Mouse (Mus musculus): ENCODE results near the gene Acp5. TPM values are rescaled to one million over a fixed set of nuclear protein-coding genes. Genes with fewer than 3 reads are reported as not detected.

Gene Acp5
- 14.9 and 16.8 TPM in 2 replicates for polyA plus RNA-seq (2014; fragmentation: Nextera tagmentation; extraction: Ambion mirVana)

DNA sequence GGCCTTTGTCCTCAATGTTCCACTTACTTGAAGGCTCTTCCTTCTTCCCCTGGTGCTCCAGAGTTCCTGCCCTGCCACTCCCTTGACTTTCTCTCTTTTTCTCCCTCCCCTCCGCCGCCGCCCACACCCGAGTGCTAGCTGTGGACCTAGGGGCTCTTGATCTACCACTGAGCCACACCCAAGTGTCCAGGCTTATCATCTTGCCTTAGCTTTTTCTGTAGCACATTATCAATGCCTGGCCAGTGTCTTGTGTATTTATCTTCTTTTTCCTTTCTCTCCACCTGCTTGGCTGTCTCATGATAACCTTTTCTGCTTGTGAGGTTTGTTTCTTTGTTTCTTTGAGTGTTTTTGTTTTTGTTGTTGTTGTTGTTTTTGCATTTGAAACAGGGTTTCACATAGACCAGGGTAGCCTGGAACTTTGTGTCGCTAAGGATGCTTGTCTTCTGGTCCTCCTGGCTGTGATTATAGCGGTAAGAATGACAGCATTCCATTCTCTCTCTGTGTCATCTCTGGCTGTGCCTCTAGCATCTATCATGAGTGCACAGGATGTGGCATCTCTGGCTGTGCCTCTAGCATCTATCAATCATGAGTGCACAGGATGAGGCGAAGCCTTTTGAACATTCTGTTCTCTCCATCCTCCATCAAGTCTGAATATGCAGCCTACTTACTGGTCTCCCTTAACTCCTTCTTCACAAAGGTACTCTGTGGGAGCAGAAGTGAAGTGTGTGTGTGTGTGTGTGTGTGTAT lies at the start of gene Acp5:
TSS of gene Acp5 (minus strand) at position 68 of the 747 bp plus-strand sequence.
- no peaks in the 10 kb centered on the region for H3K9me3 ChIP-seq (ENCODE audit: control insufficient read depth, low read length)
- H3K36me3 ChIP-seq (ENCODE audit: control insufficient read depth, insufficient read depth, low read length): no peaks in the 10 kb centered on the region
- ATAC-seq (ENCODE audit: insufficient read depth, low FRiP score, low TSS enrichment) (no peak), DNase-seq (ENCODE audit: low spot score) (no peak)
- no peak within 1 kb of the TSS for H3K9ac ChIP-seq (ENCODE audit: low read length)
- H3K4me2 ChIP-seq (ENCODE audit: low read depth): no peak within 1 kb of the TSS
- no peak within 1 kb of the TSS for H3K4me3 ChIP-seq (ENCODE audit: low read depth, low read length)
- 75% methylated on average over 7 of the region's 7 CpGs for WGBS
- H3K4me1 ChIP-seq (ENCODE audit: control insufficient read depth, insufficient read depth, low read length): peaks cover 5% of the 10 kb centered on the region; the same call in 1 of the 2 replicates
- 0 out of 2 replicates have a peak within 1 kb of the TSS, but pooled peaks have one; percentile 34 for H3K27ac ChIP-seq (ENCODE audit: low read depth, low read length)
- H3K27me3 ChIP-seq (ENCODE audit: control insufficient read depth, insufficient read depth, low read length): no peaks in the 10 kb centered on the region

DNA sequence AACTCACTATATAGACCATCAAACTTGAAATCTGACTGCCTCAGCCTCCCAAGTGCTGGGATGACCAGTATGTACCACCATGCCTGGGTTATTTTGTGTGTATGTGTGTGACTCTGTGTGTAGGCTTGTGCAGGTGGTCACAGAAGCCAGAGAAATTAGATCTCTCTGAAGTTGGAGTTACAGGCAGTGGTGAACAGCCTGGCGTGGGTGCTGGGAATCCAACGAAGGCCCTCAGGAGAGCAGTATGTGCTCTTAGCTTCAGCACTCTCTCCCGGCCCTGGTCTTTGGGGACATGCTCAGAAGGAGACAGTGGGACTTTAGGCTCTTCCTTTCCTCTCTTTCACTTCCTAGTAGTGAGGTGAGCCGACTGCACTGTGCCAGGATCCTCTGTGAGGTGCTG lies 36.8 kb upstream of the Acp5 start:
- no peaks in the 10 kb centered on the region for H3K4me1 ChIP-seq (ENCODE audit: control insufficient read depth, insufficient read depth, low read length)
- H3K9ac ChIP-seq (ENCODE audit: low read length): no peak overlapping the region
- 83% methylated on average over 4 of the region's 4 CpGs for WGBS
- H3K4me2 ChIP-seq (ENCODE audit: low read depth): no peak overlapping the region
- no peaks in the 10 kb centered on the region for H3K36me3 ChIP-seq (ENCODE audit: control insufficient read depth, insufficient read depth, low read length)
- H3K27ac ChIP-seq (ENCODE audit: low read depth, low read length): no peak overlapping the region
- H3K9me3 ChIP-seq (ENCODE audit: control insufficient read depth, low read length): no peaks in the 10 kb centered on the region
- no peaks in the 10 kb centered on the region for H3K27me3 ChIP-seq (ENCODE audit: control insufficient read depth, insufficient read depth, low read length)
- ATAC-seq (ENCODE audit: insufficient read depth, low FRiP score, low TSS enrichment): no peak
- DNase-seq (ENCODE audit: low spot score): no peak
- no peak overlapping the region for H3K4me3 ChIP-seq (ENCODE audit: low read depth, low read length)

DNA sequence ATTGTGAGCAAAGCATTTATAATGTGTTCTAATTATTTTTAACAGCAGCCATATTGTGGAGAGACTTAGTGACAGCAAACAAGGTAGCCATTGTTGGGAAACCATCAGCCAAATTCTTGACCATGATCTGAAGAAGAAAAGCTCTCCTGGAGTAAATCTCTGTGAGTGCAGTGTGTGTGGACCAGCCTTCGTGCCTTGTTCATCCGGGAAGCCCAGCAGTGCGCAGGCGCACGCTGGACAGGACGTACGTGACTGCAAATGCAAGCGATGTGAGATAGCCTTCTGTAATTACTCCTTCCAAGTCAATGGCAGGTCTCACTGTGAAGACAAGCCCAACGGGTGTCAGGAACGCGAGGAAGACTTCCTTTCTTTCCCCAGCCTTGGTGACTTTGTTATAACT lies 33.8 kb upstream of the Acp5 start:
- ATAC-seq (ENCODE audit: insufficient read depth, low FRiP score, low TSS enrichment) (no peak), DNase-seq (ENCODE audit: low spot score) (no peak)
- Histone ChIP-seq H3K9me3 (ENCODE audit: control insufficient read depth, low read length) (no peaks in the 10 kb centered on the region), H3K9ac (ENCODE audit: low read length) (no peak overlapping the region), H3K27me3 (ENCODE audit: control insufficient read depth, insufficient read depth, low read length) (no peaks in the 10 kb centered on the region), H3K4me1 (ENCODE audit: control insufficient read depth, insufficient read depth, low read length) (no peaks in the 10 kb centered on the region), H3K4me2 (ENCODE audit: low read depth) (no peak overlapping the region), H3K27ac (ENCODE audit: low read depth, low read length) (no peak overlapping the region), H3K36me3 (ENCODE audit: control insufficient read depth, insufficient read depth, low read length) (no peaks in the 10 kb centered on the region), H3K4me3 (ENCODE audit: low read depth, low read length) (no peak overlapping the region)
- WGBS: 91% methylated on average over 11 of the region's 11 CpGs

DNA sequence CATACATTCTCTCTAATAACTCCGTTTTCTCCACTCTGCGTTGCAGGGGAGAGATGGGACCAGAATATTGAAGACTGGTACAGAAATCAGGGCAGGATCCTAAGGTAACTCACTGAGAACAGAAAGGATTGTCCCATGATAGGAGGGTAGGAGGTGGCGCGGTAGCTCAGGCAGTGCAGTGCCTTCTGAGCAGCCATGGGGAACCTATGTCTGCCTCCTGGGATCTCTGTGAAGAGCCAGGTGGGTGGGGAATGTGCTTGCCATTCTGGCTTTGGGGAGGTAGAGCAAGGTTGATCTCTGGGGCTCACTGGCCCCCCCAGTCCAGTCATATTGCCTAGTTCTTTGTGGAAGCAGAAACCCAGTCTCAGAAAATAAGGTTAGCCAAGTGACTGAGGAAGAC lies 32.2 kb upstream of the Acp5 start:
- WGBS: 96% methylated on average over 4 of the region's 4 CpGs
- no peak overlapping the region for H3K4me3 ChIP-seq (ENCODE audit: low read depth, low read length)
- ATAC-seq (ENCODE audit: insufficient read depth, low FRiP score, low TSS enrichment): no peak
- no peak overlapping the region for H3K27ac ChIP-seq (ENCODE audit: low read depth, low read length)
- no peaks in the 10 kb centered on the region for H3K36me3 ChIP-seq (ENCODE audit: control insufficient read depth, insufficient read depth, low read length)
- H3K27me3 ChIP-seq (ENCODE audit: control insufficient read depth, insufficient read depth, low read length): no peaks in the 10 kb centered on the region
- no peaks in the 10 kb centered on the region for H3K4me1 ChIP-seq (ENCODE audit: control insufficient read depth, insufficient read depth, low read length)
- no peaks in the 10 kb centered on the region for H3K9me3 ChIP-seq (ENCODE audit: control insufficient read depth, low read length)
- no peak for DNase-seq (ENCODE audit: low spot score)
- no peak overlapping the region for H3K9ac ChIP-seq (ENCODE audit: low read length)
- H3K4me2 ChIP-seq (ENCODE audit: low read depth): no peak overlapping the region

DNA sequence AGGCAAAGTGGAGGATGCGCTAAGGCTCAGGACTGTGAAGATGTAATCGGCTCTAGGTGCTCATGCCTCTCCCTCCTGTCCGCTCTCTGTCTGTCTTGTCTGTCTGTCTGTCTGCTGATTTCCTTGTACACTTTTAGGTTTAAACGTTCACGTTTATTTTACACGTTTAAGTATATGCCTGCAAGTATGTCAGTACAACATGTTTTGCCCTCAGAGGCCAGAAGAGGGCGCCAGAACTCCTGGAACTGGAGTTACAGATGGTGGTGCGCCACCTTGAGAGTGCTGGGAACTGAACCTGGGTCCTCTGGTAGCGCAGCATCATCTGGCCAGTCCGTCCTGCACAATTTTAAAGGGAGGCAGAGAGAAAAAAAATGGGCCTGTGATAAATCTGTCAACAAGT lies 31.2 kb upstream of the Acp5 start:
- Histone ChIP-seq H3K27ac (ENCODE audit: low read depth, low read length) (no peak overlapping the region), H3K4me3 (ENCODE audit: low read depth, low read length) (no peak overlapping the region), H3K9me3 (ENCODE audit: control insufficient read depth, low read length) (no peaks in the 10 kb centered on the region), H3K4me1 (ENCODE audit: control insufficient read depth, insufficient read depth, low read length) (no peaks in the 10 kb centered on the region), H3K4me2 (ENCODE audit: low read depth) (no peak overlapping the region), H3K36me3 (ENCODE audit: control insufficient read depth, insufficient read depth, low read length) (no peaks in the 10 kb centered on the region), H3K27me3 (ENCODE audit: control insufficient read depth, insufficient read depth, low read length) (no peaks in the 10 kb centered on the region), H3K9ac (ENCODE audit: low read length) (no peak overlapping the region)
- 89% methylated on average over 10 of the region's 10 CpGs for WGBS
- DNase-seq (ENCODE audit: low spot score) (no peak), ATAC-seq (ENCODE audit: insufficient read depth, low FRiP score, low TSS enrichment) (no peak)

DNA sequence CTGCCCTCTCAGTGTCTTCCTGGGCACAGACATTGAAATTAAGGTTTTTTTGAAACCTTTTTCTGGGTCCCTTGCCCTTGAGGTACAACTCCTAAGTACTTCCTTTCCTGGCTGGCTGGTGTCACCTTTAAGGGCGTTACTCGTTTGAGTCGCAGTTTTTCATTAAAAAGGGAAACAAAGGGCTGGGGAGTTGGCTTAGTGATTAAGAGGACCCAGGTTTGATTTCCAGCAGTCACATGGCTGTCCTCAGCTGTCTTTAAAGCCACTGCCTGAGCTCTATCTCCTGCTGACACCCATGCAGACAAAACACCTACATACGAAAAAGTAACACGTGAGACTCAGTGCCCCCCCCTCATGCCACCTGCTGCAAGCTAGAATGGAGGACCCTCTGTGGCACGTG lies 30.5 kb upstream of the Acp5 start:
- no peaks in the 10 kb centered on the region for H3K9me3 ChIP-seq (ENCODE audit: control insufficient read depth, low read length)
- no peak overlapping the region for H3K4me3 ChIP-seq (ENCODE audit: low read depth, low read length)
- H3K27ac ChIP-seq (ENCODE audit: low read depth, low read length): no peak overlapping the region
- ATAC-seq (ENCODE audit: insufficient read depth, low FRiP score, low TSS enrichment) (no peak), DNase-seq (ENCODE audit: low spot score) (no peak)
- H3K4me2 ChIP-seq (ENCODE audit: low read depth): no peak overlapping the region
- no peaks in the 10 kb centered on the region for H3K4me1 ChIP-seq (ENCODE audit: control insufficient read depth, insufficient read depth, low read length)
- no peaks in the 10 kb centered on the region for H3K36me3 ChIP-seq (ENCODE audit: control insufficient read depth, insufficient read depth, low read length)
- H3K27me3 ChIP-seq (ENCODE audit: control insufficient read depth, insufficient read depth, low read length): no peaks in the 10 kb centered on the region
- no peak overlapping the region for H3K9ac ChIP-seq (ENCODE audit: low read length)
- 50% methylated on average over 6 of the region's 6 CpGs for WGBS

DNA sequence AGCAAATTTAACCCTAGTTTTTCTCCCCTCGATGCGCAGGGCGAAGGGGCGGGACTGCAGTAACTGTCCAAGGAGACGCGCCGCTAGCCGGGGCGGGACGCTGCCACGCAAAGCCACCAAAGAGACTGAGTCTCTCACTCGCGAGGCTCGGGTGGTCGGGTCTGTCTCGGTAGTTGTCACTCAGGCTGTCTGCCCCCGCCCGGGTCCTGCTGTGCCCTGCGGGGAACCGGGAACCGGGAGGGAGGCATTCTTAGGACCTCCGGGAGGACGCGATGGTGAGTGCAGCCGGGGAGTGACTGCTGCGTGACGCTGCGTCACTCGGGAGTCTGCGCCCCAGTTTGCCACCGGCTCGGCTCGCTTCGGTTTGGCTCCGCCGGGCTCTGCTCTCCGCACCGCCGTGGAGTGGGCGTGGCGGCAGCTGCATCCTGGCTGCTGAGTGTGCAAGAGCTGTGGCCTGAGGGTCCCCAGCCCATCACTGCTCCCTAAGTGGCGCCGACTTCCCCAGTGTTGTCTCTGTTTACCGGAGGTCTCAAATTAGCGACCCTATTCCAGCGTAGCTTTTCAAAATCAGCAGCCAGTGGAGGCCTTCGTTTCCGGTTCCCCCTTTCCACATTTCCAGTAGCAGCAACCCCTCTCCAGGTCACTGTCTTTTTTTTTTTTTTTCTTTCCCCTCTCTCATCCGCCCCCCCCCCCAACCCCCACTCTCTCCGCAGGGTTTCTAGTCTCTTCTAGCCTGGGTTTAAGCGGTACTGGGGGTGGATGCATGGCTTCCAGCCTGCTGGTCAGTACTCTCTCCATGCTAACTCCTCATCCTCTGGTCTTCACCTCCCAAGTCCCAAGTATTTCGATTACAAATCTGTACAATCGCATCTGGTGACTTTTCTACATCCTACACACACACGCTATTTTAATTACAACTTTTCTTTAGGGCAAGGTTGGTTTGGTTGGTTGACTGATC lies 29.5 kb upstream of the Acp5 start:
- Histone ChIP-seq H3K27me3 (ENCODE audit: control insufficient read depth, insufficient read depth, low read length) (no peaks in the 10 kb centered on the region), H3K4me2 (ENCODE audit: low read depth) (peak overlapping the region; percentile 98), H3K36me3 (ENCODE audit: control insufficient read depth, insufficient read depth, low read length) (no peaks in the 10 kb centered on the region), H3K27ac (ENCODE audit: low read depth, low read length) (no peak overlapping the region), H3K9me3 (ENCODE audit: control insufficient read depth, low read length) (no peaks in the 10 kb centered on the region), H3K4me1 (ENCODE audit: control insufficient read depth, insufficient read depth, low read length) (no peaks in the 10 kb centered on the region), H3K9ac (ENCODE audit: low read length) (peak overlapping the region; percentile 70), H3K4me3 (ENCODE audit: low read depth, low read length) (peak overlapping the region; percentile 61)
- WGBS: 2% methylated on average over 53 of the region's 54 CpGs
- ATAC-seq (ENCODE audit: insufficient read depth, low FRiP score, low TSS enrichment) (peak; percentile 73), DNase-seq (ENCODE audit: low spot score) (peak; percentile 75)

DNA sequence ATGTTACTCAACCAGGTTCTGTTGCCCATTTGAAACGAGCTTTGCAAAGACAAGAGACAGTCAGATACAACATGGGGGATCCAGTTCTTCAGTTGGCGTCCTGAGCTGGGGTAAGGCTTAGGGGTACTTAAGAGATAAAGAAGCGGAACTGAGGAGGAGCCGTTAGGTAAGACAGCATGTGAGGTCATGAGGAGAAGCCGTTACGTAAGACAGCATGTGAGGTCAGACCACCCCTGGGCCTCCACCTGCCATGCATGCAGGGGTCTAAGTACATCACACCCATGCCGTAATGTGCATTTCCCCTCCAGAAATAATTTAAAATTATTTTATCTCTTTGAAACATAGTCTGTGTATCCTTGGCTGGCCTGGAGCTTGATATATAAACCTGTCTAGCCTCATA lies 27.4 kb upstream of the Acp5 start:
- H3K36me3 ChIP-seq (ENCODE audit: control insufficient read depth, insufficient read depth, low read length): no peaks in the 10 kb centered on the region
- no peak overlapping the region for H3K4me2 ChIP-seq (ENCODE audit: low read depth)
- DNase-seq (ENCODE audit: low spot score) (no peak), ATAC-seq (ENCODE audit: insufficient read depth, low FRiP score, low TSS enrichment) (no peak)
- H3K4me3 ChIP-seq (ENCODE audit: low read depth, low read length): no peak overlapping the region
- 88% methylated on average over 7 of the region's 7 CpGs for WGBS
- H3K4me1 ChIP-seq (ENCODE audit: control insufficient read depth, insufficient read depth, low read length): no peaks in the 10 kb centered on the region
- H3K9ac ChIP-seq (ENCODE audit: low read length): no peak overlapping the region
- no peaks in the 10 kb centered on the region for H3K27me3 ChIP-seq (ENCODE audit: control insufficient read depth, insufficient read depth, low read length)
- no peak overlapping the region for H3K27ac ChIP-seq (ENCODE audit: low read depth, low read length)
- no peaks in the 10 kb centered on the region for H3K9me3 ChIP-seq (ENCODE audit: control insufficient read depth, low read length)

All from neural tube, embryonic 11.5 days (tissue).